Mouse (Mus musculus) skeletal muscle tissue, postnatal 0 days (tissue): ENCODE data around the gene Sap30bp. TPM values are rescaled to one million over a fixed set of nuclear protein-coding genes. Genes with fewer than 3 reads are reported as not detected.

Source experiments
- polyA plus RNA-seq: library from polyadenylated mRNA; unstranded; fragments of >200 nt; fragmentation: Nextera tagmentation; extraction: Ambion mirVana; gene quantifications from 2 replicates; pipeline ENCODE4 v1.2.1, GENCODE M21; 2015

Sap30bp gene
- polyA plus RNA-seq: 20.3 and 23.4 TPM in 2 replicates

DNA sequence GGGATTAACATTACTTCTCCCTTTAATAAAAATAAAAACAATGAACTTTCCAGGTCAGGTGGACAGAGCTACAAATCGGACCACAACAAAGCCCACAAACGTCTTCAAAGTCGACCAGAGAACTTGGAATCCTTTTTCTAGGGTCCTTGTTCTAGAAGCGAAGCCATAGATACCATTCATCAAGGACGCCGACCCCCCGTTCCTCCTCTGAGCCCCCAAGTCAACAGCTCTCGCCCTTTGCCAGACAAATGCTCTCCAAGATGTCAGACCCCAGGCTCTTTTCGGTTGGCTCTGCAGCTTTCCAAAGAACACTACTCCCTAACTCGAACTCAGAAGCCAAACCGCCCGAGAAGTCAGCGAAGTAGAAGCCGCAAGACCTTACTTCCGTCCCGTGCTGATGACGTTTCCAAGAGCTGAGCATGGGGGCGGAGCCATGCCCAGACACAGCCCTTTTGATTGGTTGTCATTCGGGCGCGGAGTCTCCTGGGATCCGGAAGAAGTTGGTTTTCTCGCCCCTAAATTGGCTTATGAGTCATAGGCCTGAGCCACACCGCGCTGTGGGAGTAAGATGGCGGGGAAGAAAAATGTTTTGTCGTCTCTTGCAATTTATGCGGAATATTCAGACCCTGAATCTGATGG lies at the start of gene Sap30bp, which contains the start of gene Recql5:
Gene Sap30bp, plus strand, starts transcription at position 175 of the 639 bp plus-strand sequence.
Gene Recql5, minus strand, starts transcription at position 370 of the 639 bp plus-strand sequence.

GRCm38 (mm10) chr11:115899486-115900266 lies 33.4 kb upstream of the Sap30bp start, which contains the start of gene Smim5:
TSS of gene Smim5 (plus strand) at chr11:115899966.

DNA sequence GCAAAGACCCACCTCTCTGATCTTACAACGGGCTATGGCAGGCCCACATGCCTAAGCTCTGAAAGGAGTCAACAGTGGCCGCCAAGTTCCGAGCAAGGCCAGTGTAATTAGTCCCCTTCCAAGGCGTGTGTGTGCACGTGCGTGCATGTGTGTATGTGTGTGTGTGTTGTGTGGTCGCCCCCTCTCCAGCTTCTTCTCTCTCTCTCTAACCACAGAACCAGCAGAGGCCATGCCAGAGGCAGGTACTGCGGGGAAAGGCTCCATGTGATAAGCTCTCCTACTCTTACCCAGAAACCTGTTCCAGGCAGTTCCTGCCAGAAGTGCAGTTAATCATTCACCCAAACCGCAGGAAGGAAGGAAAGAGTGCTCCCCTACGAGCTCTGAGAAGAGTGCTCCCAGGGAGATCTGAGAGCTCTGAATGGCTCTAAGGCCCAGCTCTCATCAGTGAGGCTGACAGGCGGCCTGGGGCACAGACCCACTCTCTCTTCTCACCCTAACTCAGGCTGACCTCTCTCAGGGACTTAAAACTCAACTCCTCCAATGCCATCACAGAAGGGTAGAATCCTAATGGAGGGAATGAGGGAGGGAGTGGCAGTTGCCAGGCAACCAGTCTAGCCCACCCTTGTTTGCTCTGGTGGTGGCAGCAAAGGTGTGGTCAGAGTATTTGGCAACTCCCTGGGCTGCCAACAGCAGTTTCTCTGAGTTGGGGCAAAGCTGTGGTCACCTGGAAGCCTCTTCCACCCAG lies 21.3 kb upstream of the Sap30bp start, which contains the start of gene Smim6:
Gene Smim6, plus strand, starts transcription at position 386 of the 745 bp plus-strand sequence.

DNA sequence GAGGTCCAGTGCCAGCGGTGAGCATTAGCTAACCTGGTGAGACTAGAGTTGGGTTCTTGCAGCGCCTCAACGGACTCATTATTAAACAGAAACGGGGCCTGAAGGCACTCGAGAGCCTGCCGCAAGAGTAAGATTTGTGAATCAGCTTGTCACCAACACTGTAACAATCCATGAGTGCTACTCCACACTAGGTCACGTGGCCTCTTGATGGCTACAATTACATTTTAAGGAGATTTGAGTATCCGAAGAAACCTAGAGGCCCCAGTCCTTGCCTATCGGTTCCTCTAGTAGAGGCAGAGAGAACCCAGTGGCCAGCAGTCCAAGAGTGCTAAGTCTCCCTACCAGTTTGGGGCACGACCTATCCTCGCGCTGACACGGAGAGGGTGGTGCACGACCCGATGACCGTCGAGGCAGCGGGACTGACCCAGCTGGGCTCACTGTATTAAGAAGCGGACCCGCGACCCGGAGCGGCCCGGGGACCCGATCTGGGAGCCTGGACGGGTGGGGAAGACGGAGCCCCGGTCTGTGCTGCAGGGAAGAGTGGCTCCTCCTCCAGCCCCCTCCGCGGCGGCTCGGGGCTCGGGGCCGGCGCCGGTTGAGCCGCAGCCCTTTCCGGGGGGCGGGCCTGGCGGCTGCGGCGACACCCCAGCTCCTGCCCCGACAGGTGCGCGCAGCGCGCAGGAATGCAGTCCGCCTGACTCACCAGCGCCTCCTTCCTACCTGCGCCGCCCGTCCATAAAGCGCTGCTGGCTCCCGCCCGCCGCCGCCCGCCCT lies 41.4 kb downstream of the Sap30bp start, which contains the start of gene Itgb4:
Gene Itgb4, plus strand, starts transcription at position 401 of the 774 bp plus-strand sequence.

DNA sequence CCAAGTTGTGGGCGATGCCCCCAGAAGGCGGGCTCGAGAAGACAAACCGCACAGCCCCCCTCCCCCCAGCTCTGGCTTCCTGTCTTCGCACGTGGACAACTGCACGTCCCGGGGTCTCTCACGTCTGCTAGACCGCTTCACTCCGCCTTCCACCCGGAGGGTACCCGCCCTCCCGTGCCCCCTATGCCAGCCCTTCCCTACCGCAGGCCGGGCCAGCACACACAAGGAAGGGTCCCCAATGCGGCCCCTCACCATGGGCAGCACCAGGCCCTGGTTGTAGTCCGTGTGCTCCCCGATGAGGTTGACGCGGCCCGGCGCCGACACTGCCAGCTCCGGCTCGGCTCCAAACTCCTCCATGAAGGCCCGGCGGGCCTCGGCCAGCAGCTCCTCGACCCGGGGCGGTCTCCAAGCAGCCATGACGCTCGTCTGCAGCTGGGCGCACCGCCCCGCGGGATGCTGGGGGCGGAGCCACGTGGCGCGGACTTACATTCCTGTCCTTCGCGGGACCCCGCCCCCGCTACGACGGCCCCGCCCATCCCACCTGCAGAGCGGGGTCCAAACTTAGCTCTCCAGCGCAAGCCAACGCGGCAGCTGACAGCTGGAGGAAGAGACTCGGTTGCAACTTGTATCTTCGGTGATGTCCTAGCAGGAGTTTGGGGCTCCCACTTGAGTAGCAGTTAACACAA lies 79.3 kb downstream of the Sap30bp start, which contains the start of gene Galk1:
Gene Galk1, minus strand, starts transcription at position 458 of the 686 bp plus-strand sequence.

Other genes with a start within 250 kb of the Sap30bp start
- gene Grb2, start 224.7 kb upstream of the Sap30bp start, polyA plus RNA-seq: 83.7 and 94.0 TPM in 2 replicates
- gene Tmem94, start 167.8 kb upstream of the Sap30bp start, polyA plus RNA-seq: 13.5 and 14.3 TPM in 2 replicates
- gene Caskin2, start 119.6 kb upstream of the Sap30bp start, polyA plus RNA-seq: 7.4 and 7.9 TPM in 2 replicates
- gene Tsen54, start 118.6 kb upstream of the Sap30bp start, polyA plus RNA-seq: 18.6 and 21.4 TPM in 2 replicates
- gene Llgl2, start 109.2 kb upstream of the Sap30bp start, polyA plus RNA-seq: 13.0 and 14.3 TPM in 2 replicates
- 0.19 and 0.31 TPM in 2 replicates for gene Myo15b, start 74.9 kb upstream of the Sap30bp start, polyA plus RNA-seq
- gene Smim5, start 33.3 kb upstream of the Sap30bp start, polyA plus RNA-seq: 35.1 and 36.7 TPM in 2 replicates
- 0.64 and 0.80 TPM in 2 replicates for gene Smim6, start 21.3 kb upstream of the Sap30bp start, polyA plus RNA-seq
- gene Recql5, start 195 bp downstream of the Sap30bp start, polyA plus RNA-seq: 5.2 and 5.6 TPM in 2 replicates
- 1.6 and 2.1 TPM in 2 replicates for gene Itgb4, start 41.4 kb downstream of the Sap30bp start, polyA plus RNA-seq
- 51.1 and 63.1 TPM in 2 replicates for gene Galk1, start 79.4 kb downstream of the Sap30bp start, polyA plus RNA-seq
- 498 and 591 TPM in 2 replicates for gene H3f3b, start 94.7 kb downstream of the Sap30bp start, polyA plus RNA-seq
- gene Unk, start 97.0 kb downstream of the Sap30bp start, polyA plus RNA-seq: 10.3 and 10.8 TPM in 2 replicates
- 1.6 and 2.0 TPM in 2 replicates for gene Unc13d, start 144.7 kb downstream of the Sap30bp start, polyA plus RNA-seq
- gene Wbp2, start 153.7 kb downstream of the Sap30bp start, polyA plus RNA-seq: 72.0 and 74.4 TPM in 2 replicates
- 29.1 and 38.2 TPM in 2 replicates for gene Trim47, start 193.9 kb downstream of the Sap30bp start, polyA plus RNA-seq
- gene Trim65, start 197.8 kb downstream of the Sap30bp start, polyA plus RNA-seq: 2.2 and 2.3 TPM in 2 replicates
- 78.7 and 82.2 TPM in 2 replicates for gene Mrpl38, start 205.6 kb downstream of the Sap30bp start, polyA plus RNA-seq
- 8.8 TPM in 2 replicates for gene Fbf1, start 234.9 kb downstream of the Sap30bp start, polyA plus RNA-seq